Mouse (Mus musculus) intestine, embryonic 16.5 days (tissue): ENCODE measurements around the gene Gpm6b. TPM values are rescaled to one million over a fixed set of nuclear protein-coding genes. Genes with fewer than 3 reads are reported as not detected.
A peak's percentile ranks its signal among the peaks of the same experiment; 100 is the strongest.

Experiments
- ATAC-seq: fragments of 200-750 bp; cut with Nextera tagmentation; 2 replicates; pipeline ENCODE4 v1.8.0; 2017; ENCODE audit warnings: moderate TSS enrichment, moderate library complexity
- H3K27ac ChIP-seq: fragments of 300-500 bp; sonication (generic); 2 replicates; pipeline ENCODE4 v1.5.1; 2014; ENCODE audit warnings: mild to moderate bottlenecking, low read length
- H3K27me3 ChIP-seq: fragments of 300-500 bp; sonication (generic); replicated peaks from 2 replicates; pipeline ENCODE4 v1.6.1; 2014; ENCODE audit warnings: low read length, control low read depth, mixed read lengths; ENCODE audit not compliant: control insufficient read depth, insufficient read depth
- H3K36me3 ChIP-seq: fragments of 300-500 bp; sonication (generic); 2 replicates; pipeline ENCODE4 v1.6.1; 2014; ENCODE audit warnings: low read length, control low read depth; ENCODE audit not compliant: control insufficient read depth, insufficient read depth
- H3K4me1 ChIP-seq: fragments of 300-500 bp; sonication (generic); 2 replicates; pipeline ENCODE4 v1.6.1; 2014; ENCODE audit warnings: low read length, control low read depth, mixed read lengths; ENCODE audit not compliant: control insufficient read depth, insufficient read depth
- H3K4me2 ChIP-seq: fragments of 300-500 bp; sonication (generic); 2 replicates; pipeline ENCODE4 v1.6.1; 2014; ENCODE audit warnings: low read depth, low read length, control low read depth
- H3K4me3 ChIP-seq: fragments of 300-500 bp; sonication (generic); 2 replicates; pipeline ENCODE4 v1.5.1; 2014; ENCODE audit warnings: mild to moderate bottlenecking, low read length
- H3K9ac ChIP-seq: fragments of 300-500 bp; sonication (generic); 2 replicates; pipeline ENCODE4 v1.6.1; 2014; ENCODE audit warnings: low read depth, low read length
- H3K9me3 ChIP-seq: fragments of 300-500 bp; sonication (generic); 2 replicates; pipeline ENCODE4 v1.6.1; 2016; ENCODE audit warnings: low read length, control low read depth; ENCODE audit not compliant: control insufficient read depth
- WGBS: fragments of 180-500 bp; shearing (Covaris S2); extraction: QIAGEN DNeasy Blood & Tissue Kit; methylation state at CpG from one replicate; pipeline ENCODE4 v1.1.7; 2014; 5-methylcytosine and 5-hydroxymethylcytosine counted together
- polyA plus RNA-seq: library from polyadenylated mRNA; unstranded; fragments of >200 nt; fragmentation: Nextera tagmentation; extraction: Ambion mirVana; gene quantifications from 2 replicates; pipeline ENCODE4 v1.2.1, GENCODE M21; 2015

Gene Gpm6b
- polyA plus RNA-seq, 1 experiment from 2014 or later: 19.6 TPM

GRCm38 (mm10) chrX:166291266-166291665 is 52.6 kb downstream of the Gpm6b start:
- no peak overlapping the region for H3K27ac ChIP-seq
- H3K9ac ChIP-seq: no peak overlapping the region
- peak; percentile 44; the same call in 1 of the 2 replicates for ATAC-seq
- no peak overlapping the region for H3K4me2 ChIP-seq
- no peaks in the 10 kb centered on the region for H3K4me1 ChIP-seq
- no peaks in the 10 kb centered on the region for H3K36me3 ChIP-seq
- no peaks in the 10 kb centered on the region for H3K9me3 ChIP-seq
- H3K27me3 ChIP-seq: peaks cover 5% of the 10 kb centered on the region; the same call in 1 of the 2 replicates
- H3K4me3 ChIP-seq: no peak overlapping the region
- WGBS: 36% methylated on average over 3 of the region's 3 CpGs

- ATAC-seq: no peak
- Histone ChIP-seq H3K36me3 (no peaks in the 10 kb centered on the region), H3K4me3 (no peak overlapping the region), H3K4me2 (no peak overlapping the region), H3K27ac (no peak overlapping the region), H3K27me3 (peaks cover 5% of the 10 kb centered on the region; the same call in 1 of the 2 replicates), H3K4me1 (no peaks in the 10 kb centered on the region), H3K9ac (no peak overlapping the region), H3K9me3 (no peaks in the 10 kb centered on the region)
- 83% methylated on average over 3 of the region's 3 CpGs for WGBS
Measured at GRCm38 (mm10) chrX:166293465-166293864, 54.8 kb downstream of the Gpm6b start.

- Histone ChIP-seq H3K4me3 (no peak overlapping the region), H3K9me3 (no peaks in the 10 kb centered on the region), H3K27ac (no peak overlapping the region), H3K4me2 (no peak overlapping the region), H3K9ac (no peak overlapping the region), H3K27me3 (peaks cover 2% of the 10 kb centered on the region; the same call in 1 of the 2 replicates), H3K4me1 (no peaks in the 10 kb centered on the region), H3K36me3 (no peaks in the 10 kb centered on the region)
- no peak for ATAC-seq
- WGBS: 58% methylated on average over 2 of the region's 2 CpGs
Measured at GRCm38 (mm10) chrX:166302791-166303190, 64.1 kb downstream of the Gpm6b start.

GRCm38 (mm10) chrX:166304355-166304754 is 65.6 kb downstream of the Gpm6b start:
- H3K27me3 ChIP-seq: peaks cover 2% of the 10 kb centered on the region; the same call in 1 of the 2 replicates
- WGBS: 79% methylated on average over 2 of the region's 2 CpGs

GRCm38 (mm10) chrX:166307437-166308222 is 68.9 kb downstream of the Gpm6b start:
- Histone ChIP-seq H3K4me3 (no peak overlapping the region), H3K4me2 (no peak overlapping the region), H3K9me3 (no peaks in the 10 kb centered on the region), H3K36me3 (no peaks in the 10 kb centered on the region), H3K27ac (no peak overlapping the region), H3K9ac (no peak overlapping the region), H3K4me1 (no peaks in the 10 kb centered on the region), H3K27me3 (peaks cover 2% of the 10 kb centered on the region)
- no peak for ATAC-seq
- 82% methylated on average over 7 of the region's 7 CpGs for WGBS

More at GRCm38 (mm10) chrX:166304355-166304754, 65.6 kb downstream of the Gpm6b start:
- Histone ChIP-seq H3K9ac (no peak overlapping the region), H3K4me1 (no peaks in the 10 kb centered on the region), H3K4me2 (no peak overlapping the region), H3K36me3 (no peaks in the 10 kb centered on the region), H3K9me3 (no peaks in the 10 kb centered on the region), H3K4me3 (no peak overlapping the region), H3K27ac (no peak overlapping the region)
- no peak for ATAC-seq

GRCm38 (mm10) chrX:166308798-166309197 is 70.1 kb downstream of the Gpm6b start:
- Histone ChIP-seq H3K36me3 (no peaks in the 10 kb centered on the region), H3K4me3 (no peak overlapping the region), H3K4me2 (no peak overlapping the region), H3K27me3 (peaks cover 2% of the 10 kb centered on the region), H3K4me1 (no peaks in the 10 kb centered on the region), H3K9ac (no peak overlapping the region), H3K9me3 (no peaks in the 10 kb centered on the region), H3K27ac (no peak overlapping the region)
- 24% methylated on average over 1 of the region's 1 CpGs for WGBS
- no peak for ATAC-seq

- H3K4me1 ChIP-seq: no peaks in the 10 kb centered on the region
- H3K9ac ChIP-seq: no peak overlapping the region
- H3K4me2 ChIP-seq: no peak overlapping the region
- no peak overlapping the region for H3K4me3 ChIP-seq
- ATAC-seq: no peak
- no peaks in the 10 kb centered on the region for H3K36me3 ChIP-seq
- H3K27me3 ChIP-seq: no peaks in the 10 kb centered on the region; the same call in 1 of the 2 replicates
- H3K27ac ChIP-seq: no peak overlapping the region
- no peaks in the 10 kb centered on the region for H3K9me3 ChIP-seq
- WGBS: 47% methylated on average over 1 of the region's 1 CpGs
Measured at GRCm38 (mm10) chrX:166315251-166315650, 76.5 kb downstream of the Gpm6b start.

GRCm38 (mm10) chrX:166316552-166317375 is 78.1 kb downstream of the Gpm6b start:
- H3K4me2 ChIP-seq: no peak overlapping the region
- no peaks in the 10 kb centered on the region for H3K9me3 ChIP-seq
- no peaks in the 10 kb centered on the region for H3K27me3 ChIP-seq
- no peak overlapping the region for H3K9ac ChIP-seq
- ATAC-seq: no peak
- H3K36me3 ChIP-seq: no peaks in the 10 kb centered on the region
- WGBS: 64% methylated on average over 7 of the region's 7 CpGs
- H3K4me3 ChIP-seq: no peak overlapping the region
- H3K27ac ChIP-seq: no peak overlapping the region
- H3K4me1 ChIP-seq: no peaks in the 10 kb centered on the region

GRCm38 (mm10) chrX:166317376-166317679 is 78.6 kb downstream of the Gpm6b start:
- Histone ChIP-seq H3K27me3 (no peaks in the 10 kb centered on the region), H3K36me3 (no peaks in the 10 kb centered on the region), H3K27ac (no peak overlapping the region), H3K4me3 (no peak overlapping the region), H3K9ac (no peak overlapping the region), H3K4me1 (no peaks in the 10 kb centered on the region), H3K4me2 (no peak overlapping the region), H3K9me3 (no peaks in the 10 kb centered on the region)
- ATAC-seq: no peak
- WGBS: 83% methylated on average over 1 of the region's 1 CpGs
